Mouse (Mus musculus): Measurements from ENCODE around the gene Fdxacb1. TPM values are rescaled to one million over a fixed set of nuclear protein-coding genes. Genes with fewer than 3 reads are reported as not detected.

Gene Fdxacb1
- polyA plus RNA-seq, 2 experiments: 5.2 to 9.4 TPM

DNA sequence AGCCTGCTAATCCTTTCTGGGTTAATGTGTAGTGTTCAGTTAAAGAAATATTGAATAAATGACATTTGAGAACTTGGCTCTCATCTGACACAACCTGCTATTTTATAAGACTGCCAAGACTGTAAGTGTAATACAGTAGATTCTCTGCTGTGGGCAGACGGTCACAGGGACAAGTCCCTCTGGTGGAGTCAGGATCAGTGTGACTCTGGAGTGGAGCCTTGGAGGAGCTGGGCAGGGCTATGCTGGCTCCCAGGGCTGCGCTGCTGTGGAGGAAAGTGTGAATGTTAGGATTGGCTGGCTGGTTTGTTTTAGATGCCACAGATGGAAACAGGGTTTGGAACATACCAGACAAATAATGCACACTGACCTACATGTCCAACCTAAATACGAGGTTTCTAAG, 27.2 kb downstream of the Fdxacb1 start:
- H3K4me3 ChIP-seq (ENCODE audit: insufficient read depth in 1 of 2, low read depth in 2 of 2, low read length in 2 of 2): no peak overlapping the region
- no peak overlapping the region for H3K27ac ChIP-seq
- no peaks in the 10 kb centered on the region for H3K27me3 ChIP-seq (ENCODE audit: control insufficient read depth, insufficient read depth, low read length)
- H3K9me3 ChIP-seq (ENCODE audit: control insufficient read depth, low read length): no peaks in the 10 kb centered on the region
- H3K4me2 ChIP-seq (ENCODE audit: low read depth): no peak overlapping the region
- H3K4me1 ChIP-seq (replicated peaks; ENCODE audit: control insufficient read depth in 2 of 2, insufficient read depth in 2 of 2, low read length in 1 of 2): no peaks in the 10 kb centered on the region
- no peak overlapping the region for H3K9ac ChIP-seq (replicated peaks)
- DNase-seq (ENCODE audit: low read depth in 3 of 3, low spot score in 3 of 3) (no peak), ATAC-seq (ENCODE audit: insufficient read depth) (no peak)
- TF ChIP-seq CTCF (IDR thresholded peaks at IDR 0.05; ENCODE audit: low read depth) (no peak), EP300 (IDR thresholded peaks at IDR 0.05; ENCODE audit: low read depth) (no peak)
- WGBS (ENCODE audit: insufficient replicate concordance): 82% methylated on average over 3 of the region's 3 CpGs
- H3K36me3 ChIP-seq (replicated peaks; ENCODE audit: control insufficient read depth, insufficient read depth, low read depth): no peaks in the 10 kb centered on the region; the same call in 1 of the 2 replicates

DNA sequence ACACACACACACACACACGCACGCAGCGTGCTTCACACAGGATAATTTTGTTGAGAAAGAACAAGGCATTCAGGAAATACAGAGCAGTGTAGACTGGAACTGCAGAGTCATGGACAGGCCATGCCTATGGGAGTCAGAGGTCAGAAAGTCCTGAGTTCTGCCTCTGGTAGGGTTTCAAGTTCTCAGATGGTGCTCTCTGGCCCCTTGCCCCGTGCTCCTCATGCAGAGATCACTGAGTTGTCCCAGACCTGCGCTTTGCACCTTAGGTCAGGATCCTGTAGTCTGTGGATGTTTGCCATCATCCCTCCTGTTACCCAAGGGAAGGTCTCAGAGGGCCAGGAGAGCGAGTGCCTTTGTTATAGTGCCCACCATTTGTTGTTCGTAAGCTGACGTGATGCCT, 28.7 kb downstream of the Fdxacb1 start:
- no peak overlapping the region for H3K4me2 ChIP-seq (ENCODE audit: low read depth)
- no peak for DNase-seq (ENCODE audit: low read depth in 3 of 3, low spot score in 3 of 3)
- H3K4me1 ChIP-seq (replicated peaks; ENCODE audit: control insufficient read depth in 2 of 2, insufficient read depth in 2 of 2, low read length in 1 of 2): peaks cover 3 to 4% of the 10 kb centered on the region in 2 experiments; a peak in 2 of 4 replicates
- TF ChIP-seq CTCF (IDR thresholded peaks at IDR 0.05; ENCODE audit: low read depth) (no peak), EP300 (IDR thresholded peaks at IDR 0.05; ENCODE audit: low read depth) (no peak)
- ATAC-seq (ENCODE audit: insufficient read depth): no peak
- H3K4me3 ChIP-seq (ENCODE audit: insufficient read depth in 1 of 2, low read depth in 2 of 2, low read length in 2 of 2): no peak overlapping the region
- 80% methylated on average over 8 of the region's 8 CpGs for WGBS (ENCODE audit: insufficient replicate concordance)
- no peaks in the 10 kb centered on the region for H3K9me3 ChIP-seq (ENCODE audit: control insufficient read depth, low read length)
- no peaks in the 10 kb centered on the region for H3K27me3 ChIP-seq (ENCODE audit: control insufficient read depth, insufficient read depth, low read length)
- no peak overlapping the region for H3K27ac ChIP-seq
- no peaks in the 10 kb centered on the region; the same call in 1 of the 2 replicates for H3K36me3 ChIP-seq (replicated peaks; ENCODE audit: control insufficient read depth, insufficient read depth, low read depth)
- H3K9ac ChIP-seq (replicated peaks): no peak overlapping the region

DNA sequence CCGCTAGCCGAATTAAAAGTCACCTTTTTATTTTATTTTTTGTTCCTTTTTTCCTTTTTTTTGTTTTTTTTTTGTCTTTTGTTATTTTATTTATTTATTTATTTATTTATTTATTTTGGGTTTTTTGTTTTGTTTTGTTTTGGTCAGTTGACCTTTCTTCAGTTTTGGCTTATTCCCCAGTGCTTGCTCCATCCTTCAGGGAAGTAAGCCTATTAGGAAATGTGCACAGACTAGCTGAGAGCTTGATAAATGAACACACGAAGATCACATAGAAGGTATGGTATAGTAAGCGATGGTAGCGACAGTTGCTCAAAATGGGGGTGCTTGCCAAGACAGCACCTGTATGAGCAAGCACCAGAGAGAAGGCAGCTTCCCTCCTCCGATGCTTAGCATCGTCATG, 29.6 kb downstream of the Fdxacb1 start:
- DNase-seq (ENCODE audit: low read depth in 3 of 3, low spot score in 3 of 3) (no peak), ATAC-seq (ENCODE audit: insufficient read depth) (no peak)
- TF ChIP-seq EP300 (IDR thresholded peaks at IDR 0.05; ENCODE audit: low read depth) (no peak), CTCF (IDR thresholded peaks at IDR 0.05; ENCODE audit: low read depth) (no peak)
- no peaks in the 10 kb centered on the region for H3K9me3 ChIP-seq (ENCODE audit: control insufficient read depth, low read length)
- H3K27ac ChIP-seq: no peak overlapping the region
- no peak overlapping the region for H3K9ac ChIP-seq (replicated peaks)
- H3K4me1 ChIP-seq (replicated peaks; ENCODE audit: control insufficient read depth in 2 of 2, insufficient read depth in 2 of 2, low read length in 1 of 2): peaks cover 11% of the 10 kb centered on the region in 2 experiments
- H3K4me3 ChIP-seq (ENCODE audit: insufficient read depth in 1 of 2, low read depth in 2 of 2, low read length in 2 of 2): no peak overlapping the region
- WGBS (ENCODE audit: insufficient replicate concordance): 85% methylated on average over 7 of the region's 7 CpGs
- no peaks in the 10 kb centered on the region; the same call in none of the 2 replicates for H3K36me3 ChIP-seq (replicated peaks; ENCODE audit: control insufficient read depth, insufficient read depth, low read depth)
- H3K27me3 ChIP-seq (ENCODE audit: control insufficient read depth, insufficient read depth, low read length): no peaks in the 10 kb centered on the region
- H3K4me2 ChIP-seq (ENCODE audit: low read depth): no peak overlapping the region

DNA sequence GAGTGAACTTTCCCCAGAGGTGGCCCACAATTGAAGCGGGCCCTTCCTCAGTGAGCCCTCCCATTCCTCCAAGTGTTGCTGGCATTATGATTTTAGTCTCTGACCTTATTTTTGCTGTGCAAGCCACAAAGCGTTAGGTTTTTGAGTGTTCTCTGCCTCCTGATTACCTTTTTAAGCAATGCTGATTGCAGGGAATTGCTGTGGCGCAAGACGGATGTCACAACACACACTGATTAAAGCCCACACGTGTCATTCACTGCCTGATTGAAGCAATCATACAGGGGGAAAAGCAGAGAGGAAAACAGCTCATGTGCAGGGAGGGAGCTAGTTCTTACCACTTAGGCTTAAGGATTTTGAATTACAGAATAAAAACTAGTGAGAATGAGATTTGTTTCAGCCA, 30.3 kb downstream of the Fdxacb1 start:
- DNase-seq (ENCODE audit: low read depth in 3 of 3, low spot score in 3 of 3): no peak
- H3K9ac ChIP-seq (replicated peaks): no peak overlapping the region
- H3K36me3 ChIP-seq (replicated peaks; ENCODE audit: control insufficient read depth, insufficient read depth, low read depth): no peaks in the 10 kb centered on the region; the same call in none of the 2 replicates
- H3K4me1 ChIP-seq (replicated peaks; ENCODE audit: control insufficient read depth in 2 of 2, insufficient read depth in 2 of 2, low read length in 1 of 2): peaks cover 17 to 18% of the 10 kb centered on the region in 2 experiments
- no peaks in the 10 kb centered on the region for H3K27me3 ChIP-seq (ENCODE audit: control insufficient read depth, insufficient read depth, low read length)
- no peak overlapping the region for H3K4me3 ChIP-seq (ENCODE audit: insufficient read depth in 1 of 2, low read depth in 2 of 2, low read length in 2 of 2)
- no peak overlapping the region for H3K27ac ChIP-seq
- no peaks in the 10 kb centered on the region for H3K9me3 ChIP-seq (ENCODE audit: control insufficient read depth, low read length)
- ATAC-seq (ENCODE audit: insufficient read depth): no peak
- no peak for TF ChIP-seq CTCF (IDR thresholded peaks at IDR 0.05; ENCODE audit: low read depth)
- no peak for TF ChIP-seq EP300 (IDR thresholded peaks at IDR 0.05; ENCODE audit: low read depth)
- no peak overlapping the region for H3K4me2 ChIP-seq (ENCODE audit: low read depth)
- 70% methylated on average over 5 of the region's 5 CpGs for WGBS (ENCODE audit: insufficient replicate concordance)

DNA sequence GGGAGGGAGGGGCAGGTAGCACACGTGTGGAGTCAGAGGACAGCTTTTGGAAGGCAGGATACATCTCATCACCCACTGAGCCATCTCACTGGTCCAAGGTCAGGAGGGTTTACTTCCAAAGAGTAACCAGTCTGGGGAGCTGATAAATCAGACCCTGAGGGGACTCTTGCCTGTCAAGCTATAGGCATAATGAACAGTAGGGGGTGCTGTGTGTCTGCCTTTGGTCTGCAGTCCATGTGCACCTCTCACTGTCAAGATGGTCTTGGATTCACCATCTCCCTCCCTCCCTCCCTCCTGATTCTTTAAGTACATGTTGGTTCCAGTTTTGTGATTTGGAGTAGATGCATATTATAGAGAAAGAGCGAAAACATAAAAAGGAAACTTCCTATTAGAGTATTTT, 32.9 kb downstream of the Fdxacb1 start:
- TF ChIP-seq CTCF (IDR thresholded peaks at IDR 0.05; ENCODE audit: low read depth): peak; percentile 94
- peak; percentile 47 for TF ChIP-seq EP300 (IDR thresholded peaks at IDR 0.05; ENCODE audit: low read depth)
- H3K9ac ChIP-seq (replicated peaks): no peak overlapping the region
- no peak overlapping the region for H3K4me2 ChIP-seq (ENCODE audit: low read depth)
- H3K27me3 ChIP-seq (ENCODE audit: control insufficient read depth, insufficient read depth, low read length): no peaks in the 10 kb centered on the region
- peak overlapping the region; percentile 53; the same call in 1 of the 2 replicates for H3K27ac ChIP-seq
- WGBS (ENCODE audit: insufficient replicate concordance): 45% methylated on average over 2 of the region's 2 CpGs
- peak; percentile 71 to 77 (median 76) for DNase-seq (ENCODE audit: low read depth in 3 of 3, low spot score in 3 of 3)
- peaks cover 33% of the 10 kb centered on the region in 2 experiments for H3K4me1 ChIP-seq (replicated peaks; ENCODE audit: control insufficient read depth in 2 of 2, insufficient read depth in 2 of 2, low read length in 1 of 2)
- peaks cover 6% of the 10 kb centered on the region for H3K36me3 ChIP-seq (replicated peaks; ENCODE audit: control insufficient read depth, insufficient read depth, low read depth)
- ATAC-seq (ENCODE audit: insufficient read depth): no peak
- H3K9me3 ChIP-seq (ENCODE audit: control insufficient read depth, low read length): no peaks in the 10 kb centered on the region
- no peak overlapping the region for H3K4me3 ChIP-seq (ENCODE audit: insufficient read depth in 1 of 2, low read depth in 2 of 2, low read length in 2 of 2)

All from liver, embryonic 14.5 days (tissue).